Mouse (Mus musculus): ENCODE measurements around the gene Ube2h. TPM values are rescaled to one million over a fixed set of nuclear protein-coding genes. Genes with fewer than 3 reads are reported as not detected.
A peak's percentile ranks its signal among the peaks of the same experiment; 100 is the strongest.

Gene Ube2h
- polyA plus RNA-seq, 1 experiment from 2014 or later: 40.1 TPM

DNA sequence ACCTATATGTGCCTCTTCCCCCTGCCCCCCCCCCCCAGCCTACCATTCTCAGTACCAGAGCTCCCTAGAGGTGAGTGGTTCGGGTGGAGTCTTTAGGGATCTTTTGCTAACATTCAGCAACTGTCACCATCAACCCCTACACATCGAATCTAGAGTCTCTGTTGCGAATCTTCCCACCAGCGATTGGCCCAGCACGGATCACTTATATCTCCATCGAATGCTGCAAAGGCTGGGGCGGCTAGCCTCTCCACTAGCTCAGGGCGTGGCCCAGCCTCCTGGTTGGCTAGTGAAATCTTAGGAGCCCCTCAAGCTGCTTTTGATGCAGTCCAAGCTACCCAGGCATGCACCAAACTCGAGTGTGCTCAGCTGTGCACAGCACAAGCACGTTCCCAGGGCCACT, 132.4 kb downstream of the Ube2h start:
- Histone ChIP-seq H3K4me1 (peaks cover 44% of the 10 kb centered on the region), H3K27me3 (peaks cover 81% of the 10 kb centered on the region), H3K9ac (no peak overlapping the region), H3K9me3 (no peaks in the 10 kb centered on the region), H3K27ac (no peak overlapping the region), H3K36me3 (no peaks in the 10 kb centered on the region), H3K4me2 (peak overlapping the region; percentile 58), H3K4me3 (no peak overlapping the region)
- WGBS: 21% methylated on average over 10 of the region's 10 CpGs
- ATAC-seq (ENCODE audit: borderline replicate concordance, extremely low read depth, low FRiP score, low TSS enrichment): no peak

DNA sequence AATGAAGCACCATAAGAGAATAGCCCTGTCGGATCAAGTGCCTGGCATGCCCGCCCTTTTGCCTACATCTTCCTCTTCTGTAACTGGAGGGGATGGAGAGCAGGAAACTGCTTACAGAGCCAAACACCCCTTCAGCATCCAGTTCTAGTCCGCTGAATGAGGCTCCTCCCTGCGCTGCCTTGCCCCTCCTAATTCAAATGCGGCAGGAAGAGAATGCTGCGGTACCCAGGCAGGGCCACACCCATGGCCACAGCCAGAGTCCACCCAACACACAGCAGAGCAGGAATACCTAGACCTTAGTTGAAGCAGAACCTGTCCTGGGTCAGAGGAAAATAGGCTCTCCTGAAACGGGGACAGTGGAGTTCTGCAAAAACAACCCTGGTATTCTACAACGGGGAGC, 133.1 kb downstream of the Ube2h start:
- Histone ChIP-seq H3K4me2 (no peak overlapping the region), H3K4me3 (no peak overlapping the region), H3K4me1 (peaks cover 43% of the 10 kb centered on the region), H3K9me3 (no peaks in the 10 kb centered on the region), H3K27ac (no peak overlapping the region), H3K36me3 (no peaks in the 10 kb centered on the region), H3K27me3 (peaks cover 74% of the 10 kb centered on the region), H3K9ac (no peak overlapping the region)
- no peak for ATAC-seq (ENCODE audit: borderline replicate concordance, extremely low read depth, low FRiP score, low TSS enrichment)
- 28% methylated on average over 8 of the region's 8 CpGs for WGBS

DNA sequence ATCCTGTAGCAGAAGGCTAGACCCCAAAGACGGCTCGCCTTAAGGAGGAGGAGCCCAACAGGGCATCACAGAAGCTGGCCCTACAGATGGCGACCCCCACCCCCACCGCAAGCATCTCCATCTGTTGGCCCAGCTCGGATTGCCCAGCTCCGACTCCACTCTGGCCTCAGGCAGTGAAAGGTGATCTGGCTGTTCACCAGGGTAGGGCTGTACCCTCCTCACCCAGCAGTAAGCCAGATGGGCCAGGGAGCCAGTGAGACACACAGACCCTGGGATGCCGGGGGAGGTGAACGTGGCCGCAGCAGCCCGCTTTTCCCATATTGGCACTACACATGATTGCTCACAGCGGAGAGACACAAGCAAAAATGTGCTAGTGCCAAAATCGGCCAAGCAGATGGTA, 135.2 kb downstream of the Ube2h start:
- H3K9me3 ChIP-seq: no peaks in the 10 kb centered on the region
- peaks cover 53% of the 10 kb centered on the region for H3K27me3 ChIP-seq
- no peak overlapping the region for H3K9ac ChIP-seq
- ATAC-seq (ENCODE audit: borderline replicate concordance, extremely low read depth, low FRiP score, low TSS enrichment): no peak
- H3K4me3 ChIP-seq: no peak overlapping the region
- H3K36me3 ChIP-seq: no peaks in the 10 kb centered on the region
- no peak overlapping the region for H3K27ac ChIP-seq
- peaks cover 22% of the 10 kb centered on the region for H3K4me1 ChIP-seq
- no peak overlapping the region for H3K4me2 ChIP-seq
- WGBS: 68% methylated on average over 12 of the region's 12 CpGs

DNA sequence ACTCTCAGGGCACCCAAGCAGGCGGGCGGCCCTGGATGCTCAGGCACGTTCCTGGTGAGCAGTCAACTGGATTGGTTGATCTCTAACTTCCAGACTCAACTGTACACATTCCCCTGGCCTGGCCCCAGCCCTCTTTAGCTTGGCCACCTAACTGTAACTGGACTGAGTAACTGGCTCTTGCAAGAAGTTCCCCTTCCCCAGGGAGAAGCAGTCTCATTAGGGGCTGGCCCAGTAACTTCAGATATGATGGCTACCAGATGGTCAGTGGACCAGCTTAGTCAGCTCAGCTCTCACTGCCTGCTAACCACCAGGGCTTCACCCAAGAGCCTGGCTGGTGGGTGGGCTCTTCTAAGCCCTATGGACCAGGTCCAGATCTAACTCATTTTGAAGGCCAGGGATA, 136.1 kb downstream of the Ube2h start:
- no peaks in the 10 kb centered on the region for H3K36me3 ChIP-seq
- ATAC-seq (ENCODE audit: borderline replicate concordance, extremely low read depth, low FRiP score, low TSS enrichment): no peak
- no peak overlapping the region for H3K9ac ChIP-seq
- no peak overlapping the region for H3K4me2 ChIP-seq
- H3K4me1 ChIP-seq: peaks cover 14% of the 10 kb centered on the region
- no peak overlapping the region for H3K27ac ChIP-seq
- H3K4me3 ChIP-seq: no peak overlapping the region
- 77% methylated on average over 3 of the region's 3 CpGs for whole genome bisulfite sequencing
- peaks cover 44% of the 10 kb centered on the region for H3K27me3 ChIP-seq
- H3K9me3 ChIP-seq: no peaks in the 10 kb centered on the region

DNA sequence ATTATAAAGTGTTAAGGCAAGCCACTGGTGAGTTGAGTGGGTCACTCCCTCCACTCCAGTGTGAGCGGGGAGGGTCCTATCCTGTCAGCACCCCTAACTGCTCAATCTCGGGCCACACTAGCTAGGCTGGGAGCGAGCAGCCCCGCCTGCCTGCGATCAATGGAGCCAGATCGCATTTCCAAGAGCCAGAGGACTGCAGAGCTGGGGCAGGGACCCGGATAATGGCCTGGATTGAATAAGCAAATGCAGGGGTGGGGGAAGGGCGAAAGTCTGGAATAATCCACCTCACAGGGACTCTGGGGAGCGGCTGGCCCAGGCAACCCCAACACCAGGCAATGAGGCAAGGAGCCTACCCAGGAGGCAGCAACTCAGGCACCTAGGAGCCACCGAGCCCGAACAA, 137.1 kb downstream of the Ube2h start:
- Histone ChIP-seq H3K27ac (no peak overlapping the region), H3K4me2 (no peak overlapping the region), H3K4me3 (no peak overlapping the region), H3K27me3 (peaks cover 34% of the 10 kb centered on the region), H3K9me3 (no peaks in the 10 kb centered on the region), H3K4me1 (peaks cover 8% of the 10 kb centered on the region), H3K36me3 (no peaks in the 10 kb centered on the region), H3K9ac (no peak overlapping the region)
- no peak for ATAC-seq (ENCODE audit: borderline replicate concordance, extremely low read depth, low FRiP score, low TSS enrichment)
- WGBS: 40% methylated on average over 11 of the region's 11 CpGs

DNA sequence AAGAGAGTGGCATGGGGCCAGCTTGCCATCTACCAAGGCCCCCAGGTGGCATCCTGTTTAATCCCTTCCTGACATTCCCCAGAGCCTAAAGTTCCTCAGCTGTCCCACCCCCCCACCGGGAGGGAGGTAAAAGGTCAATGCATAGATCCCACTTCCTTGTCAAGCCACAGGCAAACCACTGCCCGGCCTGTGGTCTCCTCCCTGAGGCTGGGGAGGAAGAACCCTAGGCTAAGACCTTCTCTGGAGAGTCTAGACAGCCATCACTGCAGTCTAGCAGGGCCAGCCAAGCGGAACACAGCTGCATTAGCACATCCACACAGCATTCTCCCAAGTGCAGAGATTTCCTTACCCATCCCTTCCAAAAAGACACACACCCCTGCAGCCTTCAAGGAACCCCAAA, 138.0 kb downstream of the Ube2h start:
- H3K4me2 ChIP-seq: no peak overlapping the region
- H3K4me1 ChIP-seq: peaks cover 11% of the 10 kb centered on the region
- no peak overlapping the region for H3K9ac ChIP-seq
- no peaks in the 10 kb centered on the region for H3K36me3 ChIP-seq
- no peaks in the 10 kb centered on the region for H3K9me3 ChIP-seq
- H3K4me3 ChIP-seq: no peak overlapping the region
- peaks cover 25% of the 10 kb centered on the region for H3K27me3 ChIP-seq
- ATAC-seq (ENCODE audit: borderline replicate concordance, extremely low read depth, low FRiP score, low TSS enrichment): no peak
- no peak overlapping the region for H3K27ac ChIP-seq
- WGBS: 64% methylated on average over 3 of the region's 3 CpGs

DNA sequence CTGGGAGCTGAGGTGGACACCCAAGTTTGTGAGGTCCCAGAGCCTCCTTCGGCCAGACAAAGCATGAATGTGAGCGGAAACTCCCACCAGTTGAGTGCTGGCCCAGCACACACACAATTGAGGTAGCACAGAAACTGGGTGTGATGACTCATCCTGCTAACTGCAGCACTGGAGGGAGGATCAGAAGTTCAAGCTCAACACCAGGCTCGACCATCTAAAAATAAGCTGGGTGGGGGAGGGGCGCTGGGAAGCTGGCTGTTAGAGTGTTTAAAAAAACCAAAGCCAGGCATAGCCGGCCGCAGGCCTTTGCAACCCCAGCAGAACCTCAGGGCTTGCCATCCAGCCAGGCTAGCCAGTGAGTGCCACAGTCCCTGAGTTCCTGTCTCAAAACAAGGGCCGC, 142.2 kb downstream of the Ube2h start:
- no peak overlapping the region for H3K27ac ChIP-seq
- H3K9ac ChIP-seq: no peak overlapping the region
- WGBS: 42% methylated on average over 7 of the region's 7 CpGs
- peaks cover 8% of the 10 kb centered on the region for H3K4me1 ChIP-seq
- no peaks in the 10 kb centered on the region for H3K36me3 ChIP-seq
- H3K27me3 ChIP-seq: no peaks in the 10 kb centered on the region
- no peak overlapping the region for H3K4me2 ChIP-seq
- H3K4me3 ChIP-seq: no peak overlapping the region
- no peak for ATAC-seq (ENCODE audit: borderline replicate concordance, extremely low read depth, low FRiP score, low TSS enrichment)
- no peaks in the 10 kb centered on the region for H3K9me3 ChIP-seq

DNA sequence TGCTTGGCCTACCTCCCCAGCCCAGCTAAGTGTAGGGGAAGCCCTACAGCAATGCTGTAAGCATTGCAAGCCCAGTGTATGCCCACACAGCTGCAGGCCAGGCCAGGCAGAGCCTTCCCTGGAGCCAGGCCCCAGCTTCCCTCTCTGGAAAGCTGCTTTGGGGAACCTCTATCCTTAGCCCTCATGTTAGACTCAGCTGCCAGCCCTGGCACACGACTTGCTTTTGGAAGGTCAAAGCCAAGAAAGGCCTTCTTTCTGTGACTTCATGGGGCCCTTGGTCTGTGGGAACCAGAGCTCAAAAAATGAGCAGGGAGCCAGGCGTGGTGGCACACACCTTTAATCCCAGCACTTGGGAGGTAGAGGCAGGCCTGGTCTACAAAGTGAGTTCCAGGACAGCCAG, 142.7 kb downstream of the Ube2h start:
- ATAC-seq (ENCODE audit: borderline replicate concordance, extremely low read depth, low FRiP score, low TSS enrichment): no peak
- Histone ChIP-seq H3K36me3 (no peaks in the 10 kb centered on the region), H3K4me3 (no peak overlapping the region), H3K4me2 (no peak overlapping the region), H3K9me3 (no peaks in the 10 kb centered on the region), H3K9ac (no peak overlapping the region), H3K27me3 (no peaks in the 10 kb centered on the region), H3K4me1 (peaks cover 5% of the 10 kb centered on the region; the same call in 1 of the 2 replicates), H3K27ac (no peak overlapping the region)
- WGBS: 70% methylated on average over 2 of the region's 2 CpGs

MicroRNA genes within 50 kb of the gene (microRNA counts, 519-probe panel; counts per million panel counts)
- 2,052 counts per million, percentile 19 among the panel's probes with 10 or more counts for microRNA mmu-miR-182
- microRNA mmu-miR-183: 2,609 counts per million, percentile 61 among the panel's probes with 10 or more counts
- microRNA mmu-miR-96: 3,258 counts per million, percentile 87 among the panel's probes with 10 or more counts

Small RNA genes within 50 kb of the gene (microRNA-seq; reads per million reads assigned to microRNA genes)
- gene Mir182 (4,992 reads per million, percentile 91 among the genes with 10 or more reads in this experiment), gene Mir183 (4,095 reads per million, percentile 88 among the genes with 10 or more reads in this experiment), gene Mir96 (1,628 reads per million, percentile 80 among the genes with 10 or more reads in this experiment)

Other genes with a start within 250 kb of the Ube2h start
- 62.7 and 65.2 TPM in 2 replicates for gene Zc3hc1, start 86.5 kb upstream of the Ube2h start, polyA plus RNA-seq (2015; fragmentation: Nextera tagmentation; extraction: Ambion mirVana)
- gene Klhdc10, start 97.3 kb upstream of the Ube2h start, polyA plus RNA-seq (2015; fragmentation: Nextera tagmentation; extraction: Ambion mirVana): 21.5 and 23.2 TPM in 2 replicates
- gene Tmem209, start 205.2 kb upstream of the Ube2h start, polyA plus RNA-seq (2015; fragmentation: Nextera tagmentation; extraction: Ambion mirVana): 35.3 and 39.6 TPM in 2 replicates
- gene Ssmem1, start 205.3 kb upstream of the Ube2h start, polyA plus RNA-seq (2015; fragmentation: Nextera tagmentation; extraction: Ambion mirVana): 0.12 TPM in 1 of 2 replicates, not detected in the other
- gene Cpa2, start 237.0 kb upstream of the Ube2h start, polyA plus RNA-seq (2015; fragmentation: Nextera tagmentation; extraction: Ambion mirVana): 6.6 and 10.5 TPM in 2 replicates

All from lung, embryonic 15.5 days (tissue).